Mouse (Mus musculus) stomach, postnatal 0 days (tissue): ENCODE measurements around the gene Stx6.

ENCODE experiments used
- CTCF ChIP-seq: IDR thresholded peaks from 2 replicates; pipeline ENCODE4 v1.5.1; 2016; ENCODE audit warnings: antibody characterized with exemption, low read depth, mild to moderate bottlenecking, moderate library complexity
- EP300 ChIP-seq: optimal IDR thresholded peaks from 2 replicates; pipeline ENCODE3; 2016; ENCODE audit warnings: antibody characterized with exemption

DNA sequence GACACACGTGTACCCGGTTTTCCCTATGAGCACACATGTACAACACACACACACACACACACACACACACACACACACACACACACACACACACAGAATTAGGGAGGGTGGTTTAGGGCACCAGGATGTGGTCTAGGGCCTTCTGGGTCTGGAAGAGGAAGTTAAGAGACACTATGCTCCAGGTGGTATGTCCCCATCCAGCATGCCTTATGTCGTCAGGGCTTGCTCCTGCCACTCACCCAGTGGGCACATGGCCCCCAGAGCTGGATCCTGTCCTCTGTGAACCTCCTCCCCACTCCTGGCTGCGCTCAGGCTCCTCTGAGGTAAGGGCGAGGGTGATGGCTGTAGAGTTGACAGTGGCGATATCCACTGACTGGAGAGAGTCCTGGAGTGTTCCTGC lies 64.5 kb downstream of the Stx6 start:
- no peak for TF ChIP-seq CTCF
- TF ChIP-seq EP300 = no peak
